In the genomic region with DNA sequence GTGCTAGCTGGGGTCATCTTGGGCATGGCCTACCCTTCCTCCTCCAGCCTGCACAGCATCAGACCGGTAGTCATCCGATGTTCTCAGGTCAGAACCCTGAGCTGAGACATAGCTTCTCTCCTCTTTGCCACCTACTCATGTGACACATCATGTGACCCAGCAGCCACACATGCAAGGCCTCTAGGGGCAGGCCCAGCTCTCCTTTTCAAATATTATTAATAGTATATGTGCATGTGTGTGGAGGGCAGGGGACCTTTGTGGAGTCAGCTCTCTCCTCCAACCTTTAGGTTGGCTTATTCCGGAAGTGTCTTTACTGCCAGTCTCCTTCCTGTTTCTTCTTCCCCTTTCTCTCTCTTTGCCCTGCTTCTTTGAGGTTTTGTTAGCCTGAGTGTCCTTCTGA, we compare ENCODE assay signal across 16 mouse cellular contexts.
DNase-seq lines count a peak whose midpoint lies in the region; ATAC-seq and TF ChIP-seq lines count a peak whose summit lies in the region.
"Had no signal": no experiment of that assay in that cellular context is flagged by ENCODE, and none has a peak within 500 bp of the region (broad histone marks: within the 10 kb centered on the region; RNA-seq: fewer than 3 reads in every experiment).

No protein-coding gene starts in this region.

- no peak for TF ChIP-seq CTCF in spleen, adult 2 months (IDR thresholded peaks at IDR 0.05; ENCODE audit: extremely low read depth, insufficient read depth, insufficient read length, insufficient replicate concordance)
- TF ChIP-seq CTCF in bone marrow macrophage, adult 2 months (IDR thresholded peaks at IDR 0.05; ENCODE audit: low read depth, low read length): no peak
- TF ChIP-seq CTCF in heart, adult 2 months (IDR thresholded peaks at IDR 0.05): no peak

- H3K27ac ChIP-seq in spleen, adult 2 months (ENCODE audit: insufficient read depth, low read length): peak overlapping the region; percentile 45
- H3K27ac ChIP-seq in bone marrow macrophage, adult 2 months (ENCODE audit: insufficient read depth, low read depth, low read length): peak overlapping the region; percentile 46
- H3K27ac ChIP-seq in heart, adult 2 months: no peak overlapping the region
- H3K27ac ChIP-seq: embryonic facial prominence, embryonic 13.5 days; hindbrain, postnatal 0 days; left cerebral cortex, adult 2 months; limb, embryonic 13.5 days had no signal

- intact Hi-C loops in heart, adult 2 months (cut with DNase I): no loop called here

- no peak for TF ChIP-seq EP300 in heart, adult 2 months (IDR thresholded peaks at IDR 0.05; ENCODE audit: insufficient read depth, low read depth, low read length)

- WGBS in spleen, adult 2 months: 16% methylated on average over 3 of the region's 3 CpGs
- WGBS in heart, adult 2 months: 67% methylated on average over 3 of the region's 3 CpGs

- H3K4me3 ChIP-seq in spleen, adult 2 months (ENCODE audit: extremely low read depth, insufficient read depth, insufficient read length): no peak overlapping the region
- H3K4me3 ChIP-seq in bone marrow macrophage, adult 2 months (ENCODE audit: insufficient read depth, low read length): no peak overlapping the region
- no peak overlapping the region for H3K4me3 ChIP-seq in heart, adult 2 months
- H3K4me3 ChIP-seq: embryonic facial prominence, embryonic 13.5 days; forebrain, embryonic 10.5 days; left cerebral cortex, adult 2 months; limb, embryonic 13.5 days had no signal

- H3K9ac ChIP-seq in heart, adult 2 months (ENCODE audit: low read depth, low read length): no peak overlapping the region
- H3K9ac ChIP-seq: embryonic facial prominence, embryonic 13.5 days; limb, embryonic 13.5 days; liver, postnatal 0 days had no signal

- no peaks in the 10 kb centered on the region for H3K27me3 ChIP-seq in spleen, adult 2 months (ENCODE audit: control insufficient read depth, insufficient read depth, low read length)
- no peaks in the 10 kb centered on the region; the same call in 1 of the 2 replicates for H3K27me3 ChIP-seq in heart, adult 2 months (ENCODE audit: control insufficient read depth, insufficient read depth, low read length)

- no peaks in the 10 kb centered on the region for H3K36me3 ChIP-seq in spleen, adult 2 months (ENCODE audit: control insufficient read depth, insufficient read depth, low read length)
- no peaks in the 10 kb centered on the region for H3K36me3 ChIP-seq in heart, adult 2 months (ENCODE audit: control insufficient read depth, insufficient read depth, low read length)
- H3K36me3 ChIP-seq: embryonic facial prominence, embryonic 13.5 days; forebrain, embryonic 10.5 days; limb, embryonic 13.5 days had no signal

- no peaks in the 10 kb centered on the region for H3K79me2 ChIP-seq in heart, adult 2 months (replicated peaks; ENCODE audit: control insufficient read depth, insufficient read depth, low read length)

- H3K4me1 ChIP-seq in spleen, adult 2 months (ENCODE audit: control insufficient read depth, insufficient read depth, insufficient read length): peaks cover 13% of the 10 kb centered on the region; the same call in 1 of the 2 replicates
- peaks cover 19% of the 10 kb centered on the region for H3K4me1 ChIP-seq in bone marrow macrophage, adult 2 months (ENCODE audit: control insufficient read depth, insufficient read depth, low read length)
- no peaks in the 10 kb centered on the region for H3K4me1 ChIP-seq in heart, adult 2 months (ENCODE audit: control insufficient read depth, insufficient read depth, low read length)

- TF ChIP-seq POLR2A in spleen, adult 2 months (IDR thresholded peaks at IDR 0.05; ENCODE audit: low read depth, low read length): no peak
- TF ChIP-seq POLR2A in bone marrow macrophage, adult 2 months (IDR thresholded peaks at IDR 0.05; ENCODE audit: borderline replicate concordance, low read depth, low read length): no peak
- TF ChIP-seq POLR2A in heart, adult 2 months (IDR thresholded peaks at IDR 0.05; ENCODE audit: insufficient read depth, low read depth, low read length): no peak

- peak; percentile 67 for ATAC-seq in megakaryocyte progenitor cell, adult 5-6 weeks (replicated peaks; ENCODE audit: poor library complexity)
- ATAC-seq: hindbrain, postnatal 0 days; liver, postnatal 0 days had no signal

- peak; percentile 41 for DNase-seq in spleen, adult 2 months (ENCODE audit: low read depth in 1 of 2, low spot score in 2 of 2)
- DNase-seq in spleen, postnatal 4 days (ENCODE audit: low spot score in 2 of 2): no peak
- DNase-seq in thymus, postnatal 25 days: peak; percentile 20
- no peak for DNase-seq in right cerebral cortex, postnatal 36 days (ENCODE audit: low spot score in 2 of 2)
- DNase-seq in heart, adult 2 months: no peak
- no peak for DNase-seq in layer of hippocampus, postnatal 25 days (ENCODE audit: extremely low spot score in 1 of 2, low spot score in 1 of 2)
- DNase-seq: heart, postnatal 10 days; kidney, adult 9 months; liver, postnatal 0 days had no signal

Comparison
In these comparisons a context has a peak if more than half of its experiments do, and no peak if none do; other contexts are left out.
1. DNase-seq: peak in spleen, adult 2 months (2 of 2) and thymus, postnatal 25 days (single experiment); none in spleen, postnatal 4 days (0 of 2), right cerebral cortex, postnatal 36 days (0 of 2), heart, adult 2 months (0 of 2) and layer of hippocampus, postnatal 25 days (0 of 2).